Mouse (Mus musculus) hindlimb bud, embryonic 11.5 days (tissue): ENCODE results near the gene Ptprf.

Source experiments
- DNase-seq: peaks from one replicate; pipeline ENCODE4 v3.0.0-alpha.2; 2012; ENCODE audit warnings: low read depth, low spot score; ENCODE audit errors: extremely low spot score

The Ptprf gene

DNA sequence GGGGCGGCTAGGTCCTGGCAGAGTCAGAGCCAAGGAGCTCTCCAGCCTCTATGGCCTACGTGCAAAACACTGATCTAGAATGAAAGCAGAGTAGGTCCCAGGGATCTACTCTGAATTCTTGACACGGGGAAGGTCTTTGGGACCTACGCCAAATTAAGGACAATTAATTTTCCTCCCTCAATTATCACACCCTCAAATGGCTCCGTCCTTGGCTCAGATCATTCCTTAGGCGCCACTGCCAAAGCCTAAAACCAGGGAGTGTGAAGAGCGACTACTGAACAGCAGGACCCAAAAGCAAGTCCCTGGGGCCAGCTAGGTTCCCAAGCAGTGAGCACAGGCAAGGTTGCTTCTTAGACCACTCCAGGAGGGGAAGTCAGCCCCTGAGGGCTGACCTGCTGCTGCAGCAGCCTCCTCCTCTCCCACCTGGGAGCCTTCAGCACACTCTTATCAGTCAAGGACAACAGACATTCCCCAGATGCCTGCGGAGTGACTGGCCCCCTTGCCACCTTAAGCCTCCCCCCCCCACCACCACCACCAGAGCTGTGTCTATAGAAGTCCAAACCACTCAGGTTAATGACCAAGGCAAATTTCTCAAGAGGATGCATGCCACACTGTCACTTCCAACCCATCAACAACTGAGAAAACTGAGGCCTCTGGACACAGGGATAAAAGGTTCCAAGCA, 31.3 kb downstream of the Ptprf start:
- DNase-seq = no peak

GRCm38 (mm10) chr4:118257977-118258376, 33.2 kb downstream of the Ptprf start:
- DNase-seq = no peak

DNA sequence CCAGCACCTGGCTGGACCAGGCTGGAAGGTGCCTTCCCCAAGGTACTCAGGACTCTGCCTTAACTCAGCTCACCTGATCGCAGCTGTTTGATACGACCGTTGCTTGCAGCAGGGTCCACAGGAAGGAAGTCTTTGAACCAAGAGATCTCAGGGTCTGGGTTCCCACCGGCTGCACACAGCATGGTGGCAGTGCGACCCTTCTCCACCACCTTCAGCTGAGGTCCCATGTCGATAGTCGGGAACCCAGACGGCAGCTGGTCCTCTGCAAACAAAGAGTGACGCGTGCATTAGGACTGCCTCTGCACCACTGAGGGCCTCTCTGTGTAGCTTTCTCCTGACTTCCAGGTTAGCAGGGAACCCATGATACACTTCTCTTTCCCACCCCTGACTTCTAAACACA, 33.8 kb downstream of the Ptprf start:
- no peak for DNase-seq

DNA sequence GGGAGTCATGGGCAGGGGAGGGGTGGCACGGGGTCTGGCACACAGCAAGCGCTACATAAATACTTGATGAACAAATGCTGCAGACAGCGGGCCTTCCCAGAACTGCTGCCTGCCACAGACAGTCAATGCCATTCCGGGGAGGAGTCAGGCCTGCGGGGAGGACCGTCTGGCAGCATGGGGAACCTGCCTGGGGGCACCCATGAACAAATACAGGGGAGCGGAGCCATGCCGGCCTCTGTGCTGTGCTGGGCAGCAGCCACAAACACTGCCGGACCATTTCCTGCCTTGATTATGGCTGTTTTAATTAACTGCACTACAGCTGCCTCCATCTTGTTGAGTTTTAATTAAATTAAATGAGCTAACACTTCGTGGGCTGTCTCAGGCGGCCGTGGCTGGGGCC, 35.0 kb downstream of the Ptprf start:
- no peak for DNase-seq

DNA sequence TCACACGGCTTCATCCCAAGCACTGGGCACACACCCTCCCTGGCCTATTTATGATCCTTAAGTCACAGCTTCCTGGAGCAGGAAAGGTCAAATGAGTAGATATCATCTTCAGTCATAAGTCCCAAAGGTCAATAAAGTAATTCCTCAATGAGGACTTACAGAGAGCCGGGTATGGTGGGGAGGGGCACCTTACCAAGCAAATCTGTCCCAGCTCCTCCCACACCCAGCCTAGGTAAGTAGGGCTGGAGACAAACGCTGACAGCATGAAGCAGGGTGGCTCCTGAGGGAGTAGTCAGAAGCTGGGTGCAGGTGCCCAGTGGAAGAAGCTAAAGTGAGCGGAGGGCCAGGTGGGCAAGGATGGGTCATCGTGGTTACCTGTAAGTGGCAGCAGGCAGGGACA, 36.3 kb downstream of the Ptprf start:
- DNase-seq = no peak

- no peak for DNase-seq
These were observed 43.9 kb downstream of the Ptprf start for GRCm38 (mm10) chr4:118247323-118247722.

DNA sequence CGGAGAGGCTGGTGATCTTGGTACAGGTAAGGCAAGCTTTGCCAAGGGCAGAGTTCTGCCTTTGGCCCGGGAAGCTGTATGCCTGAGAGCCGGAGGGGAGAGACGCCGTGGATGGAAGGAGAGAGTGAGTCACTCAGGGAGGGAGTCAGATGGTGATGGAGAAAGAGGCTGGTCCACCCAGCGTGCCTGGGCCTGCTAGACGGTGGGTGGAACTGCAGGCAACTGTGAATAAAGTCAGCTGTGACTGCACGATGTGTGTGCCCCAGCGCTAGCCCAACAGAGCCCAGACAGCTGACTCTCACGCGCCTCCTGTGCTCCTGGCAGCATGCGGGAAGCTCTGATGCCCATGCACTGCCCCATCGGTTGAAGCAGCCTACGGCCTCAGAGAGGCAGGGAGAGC, 45.4 kb downstream of the Ptprf start:
- no peak for DNase-seq

GRCm38 (mm10) chr4:118243791-118244190, 47.4 kb downstream of the Ptprf start:
- DNase-seq = no peak

DNA sequence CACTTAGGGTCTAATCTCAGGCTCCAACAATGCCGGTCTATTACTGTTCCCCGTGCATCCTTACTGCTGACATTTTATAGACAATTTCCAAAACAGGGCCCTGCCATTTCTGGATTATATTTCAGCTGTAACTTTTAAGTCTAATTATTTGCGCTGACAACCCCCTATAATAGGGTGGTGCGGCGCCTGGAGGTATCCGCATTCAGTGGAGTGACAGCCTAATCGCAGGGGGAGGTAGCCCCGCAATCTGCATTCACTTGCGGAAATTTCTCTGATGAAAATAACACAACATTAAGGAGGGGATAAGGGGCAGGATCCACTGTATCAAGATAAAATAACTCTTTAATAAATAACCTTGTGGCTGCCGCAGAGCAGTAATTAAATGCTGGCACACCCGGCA, 47.9 kb downstream of the Ptprf start:
- no peak for DNase-seq

DNA sequence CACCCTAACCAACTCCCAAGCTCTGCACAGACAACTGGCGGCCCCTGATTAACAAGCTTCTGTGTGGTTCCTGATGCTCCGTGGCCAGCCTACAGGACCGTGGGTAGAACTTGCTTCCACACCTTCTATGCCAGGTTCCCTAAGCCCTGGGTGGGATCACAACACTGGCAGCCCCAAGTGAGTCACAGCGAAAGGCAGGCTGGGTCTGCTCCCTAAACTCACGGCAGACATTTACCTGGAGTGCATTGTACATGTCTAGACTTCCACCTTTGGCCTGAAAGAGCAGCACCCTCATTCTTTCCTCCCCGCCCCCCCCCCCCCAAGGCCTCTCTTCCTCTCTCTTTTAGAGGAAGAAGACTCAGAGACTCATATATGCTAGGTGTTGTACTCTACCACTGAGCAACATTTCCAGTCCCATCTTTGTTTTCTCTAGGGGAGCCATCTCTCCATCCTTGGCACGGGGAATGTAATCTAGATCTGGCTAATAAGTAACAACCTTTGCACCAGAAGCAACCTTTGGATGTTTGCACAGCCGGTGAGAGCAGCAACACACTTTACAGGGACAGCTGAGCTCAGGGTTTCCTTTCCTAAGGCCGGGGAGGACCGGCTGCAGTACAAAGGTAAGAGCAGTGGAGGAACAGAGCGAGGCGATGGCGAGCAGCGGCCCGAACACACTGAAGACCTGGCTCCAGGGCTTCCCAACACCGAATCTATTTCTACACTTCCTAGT, 51.1 kb downstream of the Ptprf start:
- no peak for DNase-seq

- DNase-seq = no peak
These were observed 52.5 kb downstream of the Ptprf start for GRCm38 (mm10) chr4:118238666-118239065.

DNA sequence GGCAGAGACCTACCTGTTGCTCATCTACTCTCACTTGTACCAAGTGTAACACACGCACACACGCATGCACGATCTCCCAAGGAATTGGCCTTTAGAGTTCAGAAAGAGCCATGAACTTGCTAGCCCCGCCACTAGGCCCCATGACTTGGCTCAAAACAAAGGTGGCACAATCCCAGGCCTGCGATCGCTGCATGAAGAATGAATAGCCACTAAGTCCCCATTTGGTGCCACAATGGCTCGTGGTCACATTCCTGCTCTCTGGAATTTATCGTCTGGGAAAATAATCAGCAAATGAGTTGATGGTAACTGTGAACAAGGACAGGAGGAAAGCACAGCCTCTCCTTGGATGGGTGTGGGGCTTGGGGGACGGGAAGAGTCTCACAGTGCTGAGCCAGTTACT, 54.3 kb downstream of the Ptprf start:
- DNase-seq = no peak

- no peak for DNase-seq
These were observed 56.4 kb downstream of the Ptprf start for GRCm38 (mm10) chr4:118234711-118235388.

DNA sequence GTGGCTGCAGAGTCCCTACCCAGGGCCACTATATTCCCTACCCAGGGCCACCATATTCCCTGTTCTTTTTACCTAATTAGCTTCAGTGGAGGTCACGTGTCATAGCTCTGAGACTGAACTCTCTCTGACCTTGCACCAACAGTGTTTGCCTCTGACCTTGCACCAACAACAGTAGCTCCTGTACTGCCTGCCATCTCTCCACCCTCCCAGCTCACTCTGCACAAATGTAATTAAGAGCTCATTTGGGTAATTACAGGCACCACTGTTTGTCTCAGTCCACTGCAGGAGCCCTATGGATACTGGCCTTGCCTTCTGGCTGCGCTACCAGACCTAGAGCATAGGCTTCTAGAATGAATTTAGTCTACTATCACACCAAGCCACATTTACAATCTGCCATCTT, 57.3 kb downstream of the Ptprf start:
- DNase-seq = no peak

DNA sequence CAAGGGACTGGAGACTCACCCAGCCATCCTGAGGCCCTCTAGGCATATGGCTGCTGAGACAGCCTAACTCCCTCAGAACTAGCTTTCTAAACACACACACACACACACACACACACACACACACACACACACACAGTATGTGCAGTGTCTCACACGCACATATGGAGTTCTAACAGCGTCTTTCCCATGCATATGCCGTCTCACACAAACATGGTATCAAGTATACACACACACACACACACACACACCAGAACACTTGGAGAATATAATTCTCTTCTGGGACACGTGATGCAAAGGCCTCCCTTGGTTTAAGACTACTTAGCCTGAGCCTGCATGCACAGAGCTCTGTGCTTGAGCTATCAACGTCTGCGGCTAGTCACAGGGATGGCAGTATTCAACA, 59.3 kb downstream of the Ptprf start:
- no peak for DNase-seq

- no peak for DNase-seq
These were observed 62.0 kb downstream of the Ptprf start for GRCm38 (mm10) chr4:118229035-118229770.

GRCm38 (mm10) chr4:118227398-118227797, 63.8 kb downstream of the Ptprf start:
- no peak for DNase-seq

GRCm38 (mm10) chr4:118221261-118221660, 69.9 kb downstream of the Ptprf start:
- DNase-seq = no peak

- DNase-seq = no peak
These were observed 70.4 kb downstream of the Ptprf start for GRCm38 (mm10) chr4:118220756-118221155.

- DNase-seq = no peak
These were observed 71.7 kb downstream of the Ptprf start for GRCm38 (mm10) chr4:118219487-118219886.

- DNase-seq = no peak
These were observed 72.7 kb downstream of the Ptprf start for GRCm38 (mm10) chr4:118218521-118218920.
